Mouse (Mus musculus) midbrain, postnatal 0 days (tissue): ENCODE data around the gene Oasl2. TPM values are rescaled to one million over a fixed set of nuclear protein-coding genes. Genes with fewer than 3 reads are reported as not detected.

Source experiments
- ATAC-seq: fragments of 200-750 bp; cut with Nextera tagmentation; 2 replicates; pipeline ENCODE4 v1.8.0; 2017; ENCODE audit warnings: moderate number of reproducible peaks, mild to moderate bottlenecking, moderate TSS enrichment, moderate library complexity; ENCODE audit not compliant: low FRiP score
- DNase-seq: peaks from one replicate; pipeline ENCODE4 v3.0.0-alpha.2; 2015; ENCODE audit warnings: low spot score
- H3K27ac ChIP-seq: fragments of 300-500 bp; sonication (generic); 2 replicates; pipeline ENCODE4 v1.5.1; 2014; ENCODE audit warnings: low read depth, mild to moderate bottlenecking, low read length, mixed read lengths
- H3K27me3 ChIP-seq: fragments of 300-500 bp; sonication (generic); 2 replicates; pipeline ENCODE4 v1.6.1; 2014; ENCODE audit warnings: low read length, control low read depth, mixed read lengths; ENCODE audit not compliant: insufficient read depth
- H3K36me3 ChIP-seq: fragments of 300-500 bp; sonication (generic); 2 replicates; pipeline ENCODE4 v1.6.1; 2014; ENCODE audit warnings: low read length, control low read depth, mixed read lengths; ENCODE audit not compliant: insufficient read depth
- H3K4me1 ChIP-seq: fragments of 300-500 bp; sonication (generic); 2 replicates; pipeline ENCODE4 v1.6.1; 2014; ENCODE audit warnings: mild to moderate bottlenecking, control low read depth, antibody characterized with exemption, low read length, mixed read lengths; ENCODE audit not compliant: insufficient read depth
- H3K4me2 ChIP-seq: fragments of 300-500 bp; sonication (generic); 2 replicates; pipeline ENCODE4 v1.6.1; 2014; ENCODE audit warnings: low read depth, mild to moderate bottlenecking, low read length, mixed read lengths; ENCODE audit not compliant: poor library complexity, severe bottlenecking
- H3K4me3 ChIP-seq: fragments of 300-500 bp; sonication (generic); 2 replicates; pipeline ENCODE4 v1.5.1; 2014; ENCODE audit warnings: low read depth, mild to moderate bottlenecking, low read length, moderate library complexity
- H3K9ac ChIP-seq: fragments of 300-500 bp; sonication (generic); replicated peaks from 2 replicates; pipeline ENCODE4 v1.6.1; 2014; ENCODE audit warnings: mild to moderate bottlenecking, low read length, moderate library complexity, mixed read lengths; ENCODE audit not compliant: poor library complexity, severe bottlenecking
- H3K9me3 ChIP-seq: fragments of 300-500 bp; sonication (generic); 2 replicates; pipeline ENCODE4 v1.6.1; 2016; ENCODE audit warnings: low read length, control low read depth
- CTCF ChIP-seq: IDR thresholded peaks from 2 replicates; pipeline ENCODE4 v1.5.1; 2016; ENCODE audit warnings: antibody characterized with exemption, mild to moderate bottlenecking
- WGBS: fragments of 180-500 bp; shearing (Covaris S2); extraction: QIAGEN DNeasy Blood & Tissue Kit; methylation state at CpG from one replicate; pipeline ENCODE4 v1.1.7; 2014; 5-methylcytosine and 5-hydroxymethylcytosine counted together
- microRNA-seq: library from miRNA; unstranded; fragments of <30 nt; microRNA quantifications from one replicate; pipeline ENCODE4, GENCODE M21; 2016; ENCODE audit warnings: borderline number of aligned reads
- polyA plus RNA-seq: library from polyadenylated mRNA; unstranded; fragments of >200 nt; fragmentation: Nextera tagmentation; extraction: Ambion mirVana; gene quantifications from 2 replicates; pipeline ENCODE4 v1.2.1, GENCODE M21; 2015
- total RNA-seq: library from RNA; depleted of rRNA; stranded (reverse); fragments of >200 nt; gene quantifications from 2 replicates; pipeline ENCODE4 v1.2.3, GENCODE M21; 2014; rRNA removed

Gene Oasl2
- total and polyA plus RNA-seq, 2 experiments from 2014 or later = 1.8 to 3.9 TPM

GRCm38 (mm10) chr5:114958069-114958468 is 61.3 kb downstream of the Oasl2 start:
- Histone ChIP-seq H3K9ac (no peak overlapping the region), H3K4me3 (no peak overlapping the region), H3K27ac (no peak overlapping the region), H3K4me2 (no peak overlapping the region), H3K4me1 (no peaks in the 10 kb centered on the region), H3K9me3 (no peaks in the 10 kb centered on the region), H3K27me3 (no peaks in the 10 kb centered on the region), H3K36me3 (no peaks in the 10 kb centered on the region)
- WGBS = 85% methylated on average over 5 of the region's 5 CpGs
- TF ChIP-seq CTCF = no peak
- no peak for DNase-seq
- ATAC-seq = no peak

Small RNA genes lying within 50 kb of the gene (microRNA-seq; reads per million reads assigned to microRNA genes)
- 5.7 reads per million, percentile 12 among the genes with 10 or more reads in this experiment for gene Mir6240

Other genes with a start within 250 kb of the Oasl2 start
- 1.2 and 3.4 TPM in 2 replicates for gene Trpv4, start 238.5 kb upstream of the Oasl2 start, total RNA-seq
- gene Trpv4, start 238.5 kb upstream of the Oasl2 start, polyA plus RNA-seq = 0.88 and 1.4 TPM in 2 replicates
- gene Gltp, start 206.0 kb upstream of the Oasl2 start, total RNA-seq = 27.0 and 42.1 TPM in 2 replicates
- gene Gltp, start 206.0 kb upstream of the Oasl2 start, polyA plus RNA-seq = 32.6 and 35.3 TPM in 2 replicates
- gene Tchp, start 189.2 kb upstream of the Oasl2 start, total RNA-seq = 10.9 and 11.2 TPM in 2 replicates
- 12.6 and 14.4 TPM in 2 replicates for gene Tchp, start 189.2 kb upstream of the Oasl2 start, polyA plus RNA-seq
- 39.3 and 47.3 TPM in 2 replicates for gene Ankrd13a, start 122.3 kb upstream of the Oasl2 start, total RNA-seq
- 22.4 and 24.9 TPM in 2 replicates for gene Ankrd13a, start 122.3 kb upstream of the Oasl2 start, polyA plus RNA-seq
- 41.8 and 45.1 TPM in 2 replicates for gene Git2, start 121.4 kb upstream of the Oasl2 start, total RNA-seq
- 25.5 and 33.8 TPM in 2 replicates for gene Git2, start 121.4 kb upstream of the Oasl2 start, polyA plus RNA-seq
- gene 1500011B03Rik, start 73.5 kb upstream of the Oasl2 start, total RNA-seq = 299 and 345 TPM in 2 replicates
- 372 and 393 TPM in 2 replicates for gene 1500011B03Rik, start 73.5 kb upstream of the Oasl2 start, polyA plus RNA-seq
- gene 4930519G04Rik, start 43.3 kb upstream of the Oasl2 start, total RNA-seq = not detected in 2 replicates
- not detected in 2 replicates for gene 4930519G04Rik, start 43.3 kb upstream of the Oasl2 start, polyA plus RNA-seq
- gene Gm9936, start 38.3 kb upstream of the Oasl2 start, total RNA-seq = 5.8 and 6.7 TPM in 2 replicates
- gene Gm9936, start 38.3 kb upstream of the Oasl2 start, polyA plus RNA-seq = 3.1 and 3.3 TPM in 2 replicates
- 0.24 and 3.8 TPM in 2 replicates for gene Oasl1, start 26.3 kb downstream of the Oasl2 start, total RNA-seq
- gene Oasl1, start 26.3 kb downstream of the Oasl2 start, polyA plus RNA-seq = 0.32 and 0.79 TPM in 2 replicates
- 62.9 and 71.3 TPM in 2 replicates for gene 2210016L21Rik, start 45.2 kb downstream of the Oasl2 start, total RNA-seq
- 189 and 225 TPM in 2 replicates for gene 2210016L21Rik, start 45.2 kb downstream of the Oasl2 start, polyA plus RNA-seq
- not detected in 2 replicates for gene Hnf1a, start 74.2 kb downstream of the Oasl2 start, total RNA-seq
- 0.05 and 0.06 TPM in 2 replicates for gene Hnf1a, start 74.2 kb downstream of the Oasl2 start, polyA plus RNA-seq
- 153 TPM in 2 replicates for gene Sppl3, start 114.2 kb downstream of the Oasl2 start, total RNA-seq
- 34.9 and 37.1 TPM in 2 replicates for gene Sppl3, start 114.2 kb downstream of the Oasl2 start, polyA plus RNA-seq
- gene Gm10401, start 201.4 kb downstream of the Oasl2 start, total RNA-seq = not detected in 2 replicates
- 42.9 and 44.1 TPM in 2 replicates for gene Gm10401, start 201.4 kb downstream of the Oasl2 start, polyA plus RNA-seq
- gene Acads, start 222.4 kb downstream of the Oasl2 start, total RNA-seq = 16.5 and 17.4 TPM in 2 replicates
- 13.4 and 14.1 TPM in 2 replicates for gene Acads, start 222.4 kb downstream of the Oasl2 start, polyA plus RNA-seq
- gene Unc119b, start 238.0 kb downstream of the Oasl2 start, total RNA-seq = 28.4 and 30.0 TPM in 2 replicates
- 16.9 and 18.4 TPM in 2 replicates for gene Unc119b, start 238.0 kb downstream of the Oasl2 start, polyA plus RNA-seq